Mouse (Mus musculus): Measurements from ENCODE around the gene Hps3.

DNA sequence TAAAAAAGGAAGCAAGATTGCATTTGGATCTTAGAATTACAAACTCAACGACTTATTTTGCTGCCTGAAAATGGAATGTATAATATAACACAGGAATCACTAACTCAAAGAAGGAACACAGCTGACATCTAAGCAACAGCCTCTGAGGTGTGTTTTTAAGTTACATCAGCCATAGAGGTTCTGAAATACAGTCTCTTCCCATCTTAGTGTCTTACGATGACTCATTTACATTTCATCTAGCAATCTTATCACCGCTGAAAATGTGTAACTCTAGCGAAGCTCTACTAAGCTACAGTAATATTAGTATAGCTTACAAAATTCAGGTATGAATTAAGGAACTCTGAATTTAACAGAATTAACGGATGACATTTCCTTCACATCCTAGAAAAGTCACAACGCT lies 4.3 kb downstream of the Hps3 start:
- TF ChIP-seq CTCF (IDR thresholded peaks at IDR 0.05; ENCODE audit: borderline replicate concordance, insufficient read depth, low read depth, low read length) (no peak), POLR2A (IDR thresholded peaks at IDR 0.05; ENCODE audit: borderline replicate concordance, insufficient read depth, low read length) (no peak)
